Mouse (Mus musculus) forebrain, embryonic 11.5 days (tissue): Measurements from ENCODE around the gene Pdia5. TPM values are rescaled to one million over a fixed set of nuclear protein-coding genes. Genes with fewer than 3 reads are reported as not detected.

ENCODE experiments used
- ATAC-seq: fragments of 200-750 bp; cut with Nextera tagmentation; replicated peaks from 2 replicates; pipeline ENCODE4 v1.8.0; 2017; ENCODE audit warnings: moderate TSS enrichment; ENCODE audit not compliant: low FRiP score
- DNase-seq: peaks from one replicate; pipeline ENCODE4 v3.0.0-alpha.2; 2017; ENCODE audit warnings: low spot score
- H3K27ac ChIP-seq: fragments of 300-500 bp; sonication (generic); 2 replicates; pipeline ENCODE4 v1.5.1; 2014; ENCODE audit warnings: low read depth, low read length
- H3K27me3 ChIP-seq: fragments of 300-500 bp; sonication (generic); 2 replicates; pipeline ENCODE4 v1.6.1; 2014; ENCODE audit warnings: mild to moderate bottlenecking, low read length, mixed read lengths; ENCODE audit not compliant: control insufficient read depth, insufficient read depth
- H3K36me3 ChIP-seq: fragments of 300-500 bp; sonication (generic); 2 replicates; pipeline ENCODE4 v1.6.1; 2014; ENCODE audit warnings: mild to moderate bottlenecking, low read length, moderate library complexity, mixed read lengths; ENCODE audit not compliant: control insufficient read depth, insufficient read depth
- H3K4me1 ChIP-seq: fragments of 300-500 bp; sonication (generic); replicated peaks from 2 replicates; pipeline ENCODE4 v1.6.1; 2014; ENCODE audit warnings: low read length, mixed read lengths; ENCODE audit not compliant: control insufficient read depth, insufficient read depth
- H3K4me2 ChIP-seq: fragments of 300-500 bp; sonication (generic); 2 replicates; pipeline ENCODE4 v1.6.1; 2014; ENCODE audit warnings: low read depth, mild to moderate bottlenecking, low read length, moderate library complexity, mixed read lengths; ENCODE audit not compliant: severe bottlenecking
- H3K4me3 ChIP-seq: fragments of 300-500 bp; sonication (generic); 2 replicates; pipeline ENCODE4 v1.5.1; 2014; ENCODE audit warnings: low read depth, low read length
- H3K9ac ChIP-seq: fragments of 300-500 bp; sonication (generic); 2 replicates; pipeline ENCODE4 v1.6.1; 2014; ENCODE audit warnings: low read length
- H3K9me3 ChIP-seq: fragments of 300-500 bp; sonication (generic); 2 replicates; pipeline ENCODE4 v1.6.1; 2016; ENCODE audit warnings: low read length, mixed read lengths; ENCODE audit not compliant: control insufficient read depth
- WGBS: fragments of 180-500 bp; shearing (Covaris S2); extraction: QIAGEN DNeasy Blood & Tissue Kit; methylation state at CpG from one replicate; pipeline ENCODE4 v1.1.7; 2014; 5-methylcytosine and 5-hydroxymethylcytosine counted together
- polyA plus RNA-seq: library from polyadenylated mRNA; unstranded; fragments of >200 nt; fragmentation: Nextera tagmentation; extraction: Ambion mirVana; gene quantifications from 2 replicates; pipeline ENCODE4 v1.2.1, GENCODE M21; 2014

Pdia5 gene
- polyA plus RNA-seq, 1 experiment from 2014 or later: 7.8 TPM

DNA sequence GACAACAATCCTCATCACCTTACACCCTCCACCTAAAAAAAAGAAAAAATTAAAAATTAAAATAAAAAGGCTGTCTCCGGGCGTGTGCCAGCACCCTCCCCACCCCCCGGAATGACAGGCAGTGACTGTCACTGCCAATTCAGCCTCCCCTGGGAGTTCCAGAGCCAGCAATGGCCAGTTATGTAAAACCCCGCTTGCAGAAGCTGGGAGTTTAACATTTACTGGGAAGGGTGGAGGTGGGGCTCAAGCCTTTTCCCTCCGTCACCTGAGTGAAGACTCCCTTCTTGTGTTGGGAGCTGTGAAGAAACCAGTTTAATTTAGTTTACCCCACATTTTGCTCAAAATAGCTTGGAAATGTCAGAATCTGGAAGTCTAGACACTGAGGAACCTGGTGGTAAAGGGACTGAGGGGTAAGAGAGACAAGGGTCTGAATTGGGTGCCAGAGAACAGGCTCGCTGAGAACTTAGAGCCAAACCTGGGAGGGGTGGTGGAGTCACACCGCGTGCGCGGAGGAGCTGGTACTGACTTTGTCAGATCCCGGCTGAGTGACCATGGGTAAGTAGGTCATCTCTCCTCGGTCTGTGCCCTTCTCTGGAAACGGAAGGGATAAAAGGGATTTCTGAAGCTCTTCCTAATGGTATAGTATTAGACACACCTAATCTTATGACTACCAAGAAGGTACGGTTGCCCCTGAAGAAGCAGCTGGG is 18.0 kb downstream of the Pdia5 start:
- H3K4me3 ChIP-seq: no peak overlapping the region
- H3K36me3 ChIP-seq: no peaks in the 10 kb centered on the region; the same call in 1 of the 2 replicates
- DNase-seq: no peak
- no peak overlapping the region for H3K4me2 ChIP-seq
- no peaks in the 10 kb centered on the region for H3K27me3 ChIP-seq
- H3K9me3 ChIP-seq: no peaks in the 10 kb centered on the region
- no peak overlapping the region for H3K27ac ChIP-seq
- WGBS: 93% methylated on average over 14 of the region's 14 CpGs
- no peak for ATAC-seq
- H3K9ac ChIP-seq: no peak overlapping the region
- no peaks in the 10 kb centered on the region for H3K4me1 ChIP-seq

GRCm38 (mm10) chr16:35471841-35472568 is 18.7 kb downstream of the Pdia5 start:
- WGBS: 91% methylated on average over 17 of the region's 17 CpGs
- ATAC-seq (no peak), DNase-seq (no peak)
- Histone ChIP-seq H3K36me3 (no peaks in the 10 kb centered on the region; the same call in 1 of the 2 replicates), H3K27ac (no peak overlapping the region), H3K9me3 (no peaks in the 10 kb centered on the region), H3K4me2 (no peak overlapping the region), H3K4me3 (no peak overlapping the region), H3K9ac (no peak overlapping the region), H3K27me3 (no peaks in the 10 kb centered on the region), H3K4me1 (no peaks in the 10 kb centered on the region)

DNA sequence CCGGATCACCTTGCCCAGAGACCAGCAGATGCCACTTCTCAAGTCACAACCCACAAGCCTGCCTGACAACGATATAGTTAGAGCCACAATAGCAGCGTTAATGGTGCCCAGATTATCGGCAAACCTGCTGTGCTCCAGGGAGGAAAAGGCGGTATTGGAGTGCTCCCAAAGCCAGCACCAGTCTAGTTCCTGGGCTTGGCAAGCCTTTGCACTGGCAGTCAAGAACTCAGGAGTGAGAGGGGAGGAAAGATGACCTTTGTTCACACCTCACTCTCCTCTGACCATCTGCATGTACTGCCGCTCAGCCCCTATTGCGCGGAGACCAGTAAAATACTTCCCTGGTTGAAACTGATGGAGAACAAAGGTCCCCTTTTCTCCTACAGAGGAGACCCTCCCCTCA is 19.7 kb downstream of the Pdia5 start:
- Histone ChIP-seq H3K4me3 (no peak overlapping the region), H3K27me3 (no peaks in the 10 kb centered on the region), H3K9me3 (no peaks in the 10 kb centered on the region), H3K36me3 (no peaks in the 10 kb centered on the region; the same call in 1 of the 2 replicates), H3K4me1 (no peaks in the 10 kb centered on the region), H3K4me2 (no peak overlapping the region), H3K9ac (no peak overlapping the region), H3K27ac (no peak overlapping the region)
- ATAC-seq: no peak
- 88% methylated on average over 8 of the region's 8 CpGs for WGBS
- no peak for DNase-seq

DNA sequence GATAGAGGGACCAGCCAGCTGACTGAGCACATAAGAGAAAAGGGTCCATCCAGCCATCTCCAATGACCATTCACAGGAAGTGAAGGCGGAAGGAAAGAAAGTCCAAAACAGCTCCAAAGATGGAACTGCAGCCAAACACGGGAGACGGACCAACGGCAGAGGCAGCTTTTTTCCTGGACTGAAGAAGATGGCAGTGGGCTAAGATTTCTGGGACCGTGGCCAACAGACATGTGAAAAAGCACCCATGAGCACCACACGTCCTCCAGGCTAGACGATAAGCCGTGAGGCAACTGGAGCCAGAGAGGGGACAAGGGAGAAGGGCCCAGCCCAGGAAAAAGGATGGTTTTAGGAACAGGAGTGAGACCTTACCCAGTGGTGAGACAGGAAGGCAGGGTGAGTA is 20.6 kb downstream of the Pdia5 start:
- Histone ChIP-seq H3K9me3 (no peaks in the 10 kb centered on the region), H3K36me3 (no peaks in the 10 kb centered on the region; the same call in 1 of the 2 replicates), H3K27ac (no peak overlapping the region), H3K4me2 (no peak overlapping the region), H3K4me3 (no peak overlapping the region), H3K4me1 (peaks cover 2% of the 10 kb centered on the region; the same call in 1 of the 2 replicates), H3K27me3 (no peaks in the 10 kb centered on the region), H3K9ac (no peak overlapping the region)
- DNase-seq (no peak), ATAC-seq (no peak)
- 92% methylated on average over 8 of the region's 8 CpGs for WGBS

DNA sequence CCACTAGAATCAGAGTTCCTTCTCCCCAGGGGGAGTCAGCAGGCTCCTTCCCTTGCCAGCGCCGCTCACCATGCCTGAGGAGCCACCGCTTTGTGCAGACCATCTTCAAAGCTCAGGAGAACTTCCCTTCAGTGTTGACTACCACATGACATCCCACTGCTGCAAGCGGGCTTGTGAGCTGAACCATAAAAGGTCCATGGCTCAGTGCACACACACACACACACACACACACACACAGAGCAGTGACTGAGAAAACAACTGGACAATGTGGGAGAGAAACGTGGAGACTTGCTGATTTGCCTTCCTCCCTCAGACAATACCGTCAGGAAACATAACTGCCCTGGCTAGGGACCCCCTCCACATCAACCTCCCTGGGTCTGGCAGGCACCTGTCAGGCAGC is 21.7 kb downstream of the Pdia5 start:
- DNase-seq (no peak), ATAC-seq (no peak)
- 87% methylated on average over 6 of the region's 6 CpGs for WGBS
- Histone ChIP-seq H3K4me2 (no peak overlapping the region), H3K9ac (no peak overlapping the region), H3K4me3 (no peak overlapping the region), H3K36me3 (no peaks in the 10 kb centered on the region; the same call in 1 of the 2 replicates), H3K9me3 (no peaks in the 10 kb centered on the region), H3K27me3 (no peaks in the 10 kb centered on the region), H3K27ac (no peak overlapping the region), H3K4me1 (peaks cover 12% of the 10 kb centered on the region; the same call in 1 of the 2 replicates)

- H3K27me3 ChIP-seq: no peaks in the 10 kb centered on the region
- peaks cover 12% of the 10 kb centered on the region; the same call in 1 of the 2 replicates for H3K4me1 ChIP-seq
- no peak overlapping the region for H3K9ac ChIP-seq
- no peak overlapping the region for H3K27ac ChIP-seq
- WGBS: 96% methylated on average over 2 of the region's 2 CpGs
- no peaks in the 10 kb centered on the region for H3K9me3 ChIP-seq
- ATAC-seq (no peak), DNase-seq (no peak)
- no peaks in the 10 kb centered on the region; the same call in 1 of the 2 replicates for H3K36me3 ChIP-seq
- no peak overlapping the region for H3K4me3 ChIP-seq
- no peak overlapping the region for H3K4me2 ChIP-seq
These were observed 23.6 kb downstream of the Pdia5 start for GRCm38 (mm10) chr16:35467044-35467443.

DNA sequence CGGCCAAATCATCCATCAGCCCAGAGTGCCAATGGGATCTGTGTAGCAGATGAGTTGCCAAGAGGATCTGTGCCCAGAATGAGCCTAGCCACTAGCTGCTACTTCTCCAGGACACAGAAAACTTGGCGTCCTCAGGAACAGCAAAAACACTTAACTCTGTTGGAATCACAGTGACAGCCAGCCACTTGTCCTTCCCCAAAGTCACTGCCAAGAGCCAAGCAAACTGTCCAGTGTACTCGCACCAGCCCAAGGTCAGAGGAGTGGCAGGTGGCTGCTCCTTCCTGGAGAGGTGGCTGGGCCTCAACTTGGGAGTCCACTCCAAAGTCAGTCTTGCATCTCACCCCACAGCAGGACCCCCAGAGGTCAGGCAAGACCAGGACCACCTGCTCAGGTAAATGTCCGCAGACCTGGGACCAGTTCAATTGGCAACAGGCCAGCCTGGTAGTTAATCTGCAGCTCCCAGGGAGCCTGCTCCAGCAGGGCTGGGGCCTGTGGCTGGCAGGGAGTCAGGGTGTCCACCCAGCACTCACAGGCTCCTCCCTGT is 24.8 kb downstream of the Pdia5 start:
- no peak overlapping the region for H3K4me3 ChIP-seq
- H3K4me1 ChIP-seq: peaks cover 12% of the 10 kb centered on the region; the same call in 1 of the 2 replicates
- no peak overlapping the region for H3K9ac ChIP-seq
- no peak overlapping the region for H3K4me2 ChIP-seq
- no peaks in the 10 kb centered on the region for H3K27me3 ChIP-seq
- no peak overlapping the region for H3K27ac ChIP-seq
- no peak for DNase-seq
- 89% methylated on average over 4 of the region's 4 CpGs for WGBS
- ATAC-seq: no peak
- H3K36me3 ChIP-seq: no peaks in the 10 kb centered on the region; the same call in 1 of the 2 replicates
- H3K9me3 ChIP-seq: no peaks in the 10 kb centered on the region

DNA sequence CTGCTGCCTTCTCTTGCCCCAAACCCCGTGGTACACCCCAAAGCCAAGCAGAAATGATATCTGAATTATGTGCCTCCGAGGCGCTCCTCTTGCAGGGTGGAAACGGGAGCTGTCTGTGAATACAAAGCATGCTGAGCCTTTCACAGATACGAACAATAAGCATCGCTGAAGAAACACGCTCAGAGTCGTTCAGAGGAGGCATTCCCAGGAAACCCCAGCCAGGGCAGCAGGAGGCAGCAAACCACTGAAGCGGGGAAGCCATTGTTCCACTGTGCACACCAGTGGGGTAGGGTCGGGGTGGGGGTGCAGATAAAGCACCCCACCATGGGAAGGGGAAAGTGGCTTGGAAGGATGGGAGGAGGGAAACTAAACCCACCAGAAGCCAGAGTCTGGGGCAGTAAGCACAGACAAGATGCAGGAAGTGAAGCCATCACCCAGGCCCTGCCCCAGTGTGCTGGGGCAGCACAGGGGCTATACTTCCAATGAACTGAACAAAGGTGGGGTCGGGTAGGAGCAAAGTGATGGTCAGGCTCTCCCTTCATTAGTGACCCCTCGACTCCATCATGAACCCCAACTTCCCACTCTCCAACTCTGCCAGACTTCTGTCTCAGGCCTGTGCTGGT is 25.9 kb downstream of the Pdia5 start:
- Histone ChIP-seq H3K4me2 (0 out of 2 replicates have a peak overlapping the region, but pooled peaks have one; percentile 6), H3K9me3 (no peaks in the 10 kb centered on the region), H3K4me1 (peaks cover 12% of the 10 kb centered on the region; the same call in 1 of the 2 replicates), H3K27me3 (no peaks in the 10 kb centered on the region), H3K27ac (peak overlapping the region; percentile 48; the same call in 1 of the 2 replicates), H3K36me3 (no peaks in the 10 kb centered on the region; the same call in 1 of the 2 replicates), H3K4me3 (no peak overlapping the region), H3K9ac (peak overlapping the region; percentile 21; the same call in 1 of the 2 replicates)
- WGBS: 21% methylated on average over 12 of the region's 12 CpGs
- no peak for DNase-seq
- ATAC-seq: peak; percentile 63
